Mouse (Mus musculus) testis, adult 2 months (tissue): ENCODE measurements around the gene Mmd.

Experiments used
- CTCF ChIP-seq: fragments of 200-500 bp; IDR thresholded peaks from 2 replicates; pipeline ENCODE4 v1.5.1; 2012; ENCODE audit warnings: low read depth, mild to moderate bottlenecking, inconsistent platforms, low read length, moderate library complexity; ENCODE audit not compliant: control insufficient read depth, insufficient read depth, insufficient replicate concordance
- POLR2A ChIP-seq: fragments of 200-500 bp; IDR thresholded peaks from 2 replicates; pipeline ENCODE4 v1.6.1; 2012; ENCODE audit warnings: low read depth, mild to moderate bottlenecking, inconsistent platforms, low read length, moderate library complexity; ENCODE audit not compliant: control insufficient read depth

DNA sequence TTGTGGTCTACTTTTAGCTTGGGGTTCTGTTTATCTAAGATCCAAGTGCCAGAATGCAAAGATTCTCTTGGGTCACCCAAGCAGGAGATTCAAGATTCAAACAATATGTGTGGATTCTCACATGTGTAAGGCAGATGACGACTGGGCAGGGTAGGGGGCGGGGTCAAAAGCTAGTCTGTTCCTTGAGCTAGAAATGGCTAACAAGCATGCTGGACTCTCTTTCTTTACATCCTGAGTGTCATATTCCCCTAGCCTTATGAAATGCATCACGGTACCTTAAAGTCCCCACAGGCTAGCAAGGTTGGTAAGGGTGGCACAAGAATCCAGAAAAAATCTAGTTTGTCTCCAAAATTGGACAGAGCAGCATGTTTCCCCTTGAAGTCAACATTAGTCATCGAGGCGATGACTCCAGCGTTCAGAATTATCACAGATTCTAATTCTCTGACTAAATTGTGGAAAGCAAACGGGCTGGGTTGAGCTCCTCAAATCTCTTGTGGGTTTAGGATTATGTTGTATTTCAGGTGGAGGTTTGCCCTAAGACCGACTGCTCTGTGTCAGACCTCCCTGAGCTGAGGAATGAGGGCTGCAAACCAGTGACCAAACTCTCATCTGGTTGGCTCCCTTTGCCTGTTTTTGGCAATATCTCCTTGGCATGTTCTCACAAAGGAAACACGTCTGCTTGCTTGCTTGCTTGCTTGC is 20.9 kb upstream of the Mmd start:
- TF ChIP-seq CTCF (no peak), POLR2A (no peak)
